Mouse (Mus musculus) left cerebral cortex, postnatal 10 days (tissue): ENCODE data around the gene Coro2a. TPM values are rescaled to one million over a fixed set of nuclear protein-coding genes. Genes with fewer than 3 reads are reported as not detected.

Experiments
- DNase-seq, 2 experiments: peaks; one replicate each; pipeline ENCODE4 v3.0.0; 2021 to 2022; ENCODE audit warnings: low spot score in 2 of 2, mixed read lengths in 1 of 2; ENCODE audit errors: extremely low spot score in 1 of 2
- intact Hi-C: fragments of 180-260 bp; cut with DNase I; formaldehyde crosslinking; loops from one replicate; pipeline ENCODE4 v1.15.1; 2025
- total RNA-seq, 2 experiments: library from RNA; stranded (reverse); gene quantifications; 2 replicates each; pipeline ENCODE4 v1.2.3; 2021

The Coro2a gene
- total RNA-seq, 2 experiments from 2014 or later = 38.7 to 43.3 TPM

DNA sequence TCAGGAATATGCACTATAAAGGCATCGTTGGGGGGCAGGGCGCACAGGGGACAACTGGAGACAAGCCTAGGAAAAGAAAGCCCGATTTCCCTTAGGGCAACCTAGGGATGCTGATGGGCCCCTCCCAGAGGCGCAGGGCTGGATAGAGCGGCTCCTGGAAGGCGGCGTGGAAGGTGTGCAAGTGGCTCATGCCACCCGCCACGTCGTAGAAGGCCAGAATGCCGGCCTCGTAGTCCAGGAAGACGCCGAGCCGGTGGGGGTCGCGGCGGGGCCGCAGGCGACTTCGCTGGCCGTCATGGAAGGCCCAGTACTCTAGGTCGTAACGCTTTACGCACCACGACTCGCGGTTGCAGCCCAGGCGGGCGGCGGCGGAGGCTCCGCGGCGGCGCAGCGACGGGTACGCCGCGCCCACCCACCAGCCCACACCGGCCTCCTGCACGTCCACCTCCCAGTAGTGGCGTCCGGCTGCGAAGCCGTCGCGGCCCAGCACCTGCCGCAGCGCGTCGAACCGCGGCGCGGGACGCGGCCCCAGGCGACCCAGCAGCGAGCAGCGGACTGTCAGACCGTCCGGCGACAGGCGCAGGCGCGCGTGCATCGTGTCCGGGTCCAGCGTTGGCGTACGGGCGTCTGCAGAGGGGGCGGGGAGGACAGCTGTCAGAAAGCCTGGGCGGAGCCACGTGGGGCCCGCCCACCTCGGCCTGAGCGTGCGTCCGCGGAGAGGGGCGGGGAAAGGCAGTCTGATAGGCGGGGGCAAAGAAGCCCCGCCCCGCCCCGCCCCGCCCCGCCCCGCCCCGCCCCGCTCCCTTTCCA lies 95.0 kb downstream of the Coro2a start:
- intact Hi-C loops = loop anchor here (5.0 kb wide), 1 partner anchor 95 kb away; the partner anchor contains the start of gene Coro2a
- peak; percentile 91 to 98 for DNase-seq

DNA sequence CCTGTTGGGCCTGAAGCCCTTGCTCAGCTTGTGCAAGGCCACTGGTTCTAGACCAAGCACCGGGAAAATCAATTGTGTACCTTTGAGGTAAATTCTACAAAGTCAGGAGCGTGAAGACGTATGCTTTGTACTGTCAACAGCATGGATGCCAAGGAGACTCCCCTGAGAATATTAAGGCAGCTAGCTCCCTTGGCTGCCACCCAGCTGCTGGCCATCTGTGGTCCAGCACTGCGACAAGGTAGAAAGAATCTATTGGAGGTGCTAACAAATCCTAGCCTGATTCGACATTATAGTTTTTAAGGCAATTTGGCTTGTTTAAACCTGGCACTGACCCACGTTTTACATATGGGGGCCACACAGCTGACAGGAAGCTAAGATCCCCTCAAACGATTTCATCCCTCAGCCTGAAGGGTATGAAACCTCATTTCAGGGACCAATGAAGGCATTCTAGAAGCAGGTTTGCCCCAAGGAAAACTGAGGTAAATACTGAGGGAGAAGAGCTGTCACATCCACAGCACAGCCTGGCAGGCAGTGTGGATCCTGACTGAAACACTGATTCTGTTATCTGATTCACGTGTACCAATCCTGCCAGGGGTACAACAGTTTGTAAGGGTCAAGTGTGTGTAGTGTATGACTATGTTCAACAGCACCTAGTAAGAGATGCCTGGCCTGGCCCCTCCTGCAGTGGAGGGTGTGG lies 96.5 kb downstream of the Coro2a start:
- no peak for DNase-seq

DNA sequence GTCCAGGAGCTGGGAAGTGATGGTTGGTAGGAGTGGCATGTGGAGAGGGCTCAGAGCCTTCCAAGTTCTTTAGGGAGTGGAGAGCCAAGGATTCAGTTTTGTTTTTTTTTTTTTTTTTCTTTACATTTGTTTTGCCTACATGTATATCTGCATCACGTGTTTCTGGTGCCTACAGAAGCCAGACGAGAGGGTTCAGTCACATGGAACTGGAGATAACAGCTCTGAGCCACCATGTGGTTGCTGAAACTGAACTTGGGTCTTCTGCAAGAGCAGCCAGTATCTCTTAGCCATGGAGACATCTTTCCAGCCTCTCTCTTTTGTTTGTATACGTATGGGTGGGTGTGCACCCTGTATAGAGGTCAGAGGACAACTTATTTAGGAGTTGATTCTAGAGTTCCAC lies 98.1 kb downstream of the Coro2a start:
- intact Hi-C loops = no loop called here
- no peak for DNase-seq

More for the DNA sequence above, 96.5 kb downstream of the Coro2a start:
- intact Hi-C loops = loop anchor here (5.0 kb wide), 1 partner anchor 97 kb away; the partner anchor contains the start of gene Coro2a

DNA sequence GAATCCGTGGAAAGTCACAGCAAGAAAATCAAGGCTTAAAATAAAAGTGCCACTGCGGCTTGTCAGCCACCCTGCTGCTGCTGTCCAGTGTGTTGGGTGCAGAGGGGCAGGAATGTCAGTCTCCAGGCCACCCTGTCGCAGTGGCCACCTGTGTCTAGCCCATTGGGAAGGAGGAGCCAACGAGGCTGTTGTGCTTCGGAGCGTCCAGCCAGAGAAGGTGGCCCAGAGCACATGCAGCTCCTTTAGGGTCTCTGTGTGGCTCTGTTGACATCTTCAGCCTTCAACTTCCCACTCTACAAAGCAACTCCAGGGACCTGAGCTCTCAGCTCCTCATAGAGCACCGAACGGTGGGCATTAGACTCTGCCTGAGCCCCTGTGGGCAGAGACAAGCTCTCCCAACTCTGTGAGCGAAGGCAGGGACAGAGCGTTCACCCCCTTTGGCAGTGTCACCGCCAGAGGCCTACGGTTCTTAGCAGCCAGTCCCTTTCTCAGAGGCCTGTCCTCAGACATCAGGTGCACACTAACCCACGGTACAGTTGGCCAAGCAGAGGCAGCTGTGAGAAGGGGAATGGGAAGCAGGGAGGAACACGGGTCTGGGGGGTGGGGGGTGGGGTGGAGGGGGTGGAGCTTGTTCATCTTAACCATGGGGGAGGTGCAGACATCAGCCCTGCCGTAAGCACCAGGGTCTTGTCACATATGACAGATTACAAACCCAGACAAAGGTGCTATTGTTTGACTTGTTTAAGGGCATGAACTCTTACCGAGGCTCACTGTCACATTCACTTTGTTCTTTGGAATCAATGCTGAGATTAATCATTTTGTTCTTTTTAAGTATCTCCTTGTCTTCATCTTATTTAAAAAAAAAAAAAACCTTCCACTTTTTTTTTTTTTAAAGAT lies 99.1 kb downstream of the Coro2a start:
- intact Hi-C loops = no loop called here

DNA sequence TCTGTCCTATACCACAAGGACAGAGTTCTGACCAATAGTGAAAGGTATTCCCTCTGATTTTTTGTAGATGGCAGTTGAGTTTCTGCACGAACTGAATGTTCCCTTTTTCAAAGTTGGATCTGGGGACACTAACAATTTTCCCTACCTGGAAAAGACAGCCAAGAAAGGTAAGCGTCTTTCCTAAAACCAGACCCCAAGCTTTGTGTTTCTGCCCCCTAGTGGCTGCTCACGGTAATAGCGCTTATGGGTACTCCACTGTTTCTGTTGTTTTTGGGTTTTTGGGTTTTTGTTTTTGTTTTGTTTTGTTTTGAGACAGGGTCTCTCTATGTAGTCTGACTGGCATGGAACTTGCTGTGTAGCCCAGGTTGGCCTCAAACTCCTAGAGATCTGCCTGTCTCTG lies 103.0 kb downstream of the Coro2a start:
- DNase-seq = no peak
- intact Hi-C loops = no loop called here

More for the DNA sequence above, 99.1 kb downstream of the Coro2a start:
- no peak for DNase-seq

DNA sequence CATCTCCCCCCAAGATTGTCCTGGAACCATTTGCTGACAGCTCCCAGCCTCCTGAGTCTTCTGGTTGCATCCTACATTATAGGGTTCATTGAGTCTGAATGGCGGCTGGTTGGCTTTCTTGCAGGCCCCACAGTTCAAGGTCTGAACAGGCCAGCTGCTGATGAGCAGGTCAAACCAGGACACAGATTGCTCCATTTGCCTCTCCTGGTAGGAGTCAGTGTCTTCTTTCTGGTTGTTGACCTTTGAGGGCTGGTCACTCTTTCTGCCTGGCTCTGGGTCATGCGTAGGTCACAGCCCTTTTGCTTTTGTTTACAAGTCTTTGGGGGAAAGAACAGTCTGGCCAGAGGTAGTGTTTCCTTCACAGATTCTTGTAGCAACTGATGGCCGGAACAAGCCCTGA lies 103.5 kb downstream of the Coro2a start:
- intact Hi-C loops = no loop called here
- DNase-seq = no peak

DNA sequence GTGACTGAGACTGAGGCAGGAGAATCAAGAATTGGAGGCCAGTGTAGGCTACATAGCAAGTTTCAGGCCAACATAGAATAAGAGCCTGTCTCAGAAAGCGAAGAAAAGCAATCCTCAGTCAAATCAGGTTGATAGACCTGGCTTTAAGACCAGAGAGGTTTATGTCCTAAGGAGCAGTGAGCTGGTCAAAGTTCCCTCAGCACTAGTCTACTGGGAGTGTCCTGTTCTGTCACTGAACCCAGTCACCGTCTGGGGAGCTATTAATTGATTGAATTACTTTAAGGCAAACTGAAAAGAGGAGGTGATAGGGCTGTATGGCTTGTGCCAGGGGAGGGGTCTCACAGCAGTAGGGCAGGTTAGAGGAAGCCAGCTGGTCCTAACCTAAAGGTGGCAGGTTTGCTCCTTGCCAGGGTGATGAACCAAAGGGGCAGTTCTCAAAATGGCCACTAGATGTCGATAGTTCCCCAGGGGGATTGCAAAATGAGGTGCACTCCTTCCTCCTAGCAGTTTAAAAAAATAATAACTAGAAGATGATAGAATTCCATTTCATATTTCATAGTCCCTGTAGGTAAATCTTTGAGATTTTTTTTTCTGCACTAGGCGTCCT lies 104.6 kb downstream of the Coro2a start:
- intact Hi-C loops = no loop called here
- DNase-seq = peak in 1 of 2 experiments; percentile 67

DNA sequence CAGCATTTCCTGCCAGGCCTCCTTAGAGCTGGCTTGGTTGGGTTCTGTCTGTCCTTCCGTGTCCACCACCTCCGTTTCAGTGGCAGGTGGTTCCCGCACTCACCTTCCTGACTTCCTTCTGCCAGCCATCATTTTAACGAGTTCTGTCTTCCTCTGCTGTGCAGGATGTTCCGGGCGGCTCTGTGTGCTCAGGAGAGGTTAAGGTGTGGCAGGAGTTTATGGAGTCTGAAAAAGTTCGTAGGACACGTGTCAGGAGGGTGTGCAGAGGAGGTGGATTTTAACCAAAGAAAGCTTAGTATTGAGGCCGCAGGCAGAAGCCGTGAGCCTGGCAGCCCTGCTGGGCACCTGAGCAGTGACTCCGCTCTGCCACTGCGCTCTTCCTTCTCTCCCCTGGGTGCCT lies 106.5 kb downstream of the Coro2a start:
- intact Hi-C loops = no loop called here
- no peak for DNase-seq

DNA sequence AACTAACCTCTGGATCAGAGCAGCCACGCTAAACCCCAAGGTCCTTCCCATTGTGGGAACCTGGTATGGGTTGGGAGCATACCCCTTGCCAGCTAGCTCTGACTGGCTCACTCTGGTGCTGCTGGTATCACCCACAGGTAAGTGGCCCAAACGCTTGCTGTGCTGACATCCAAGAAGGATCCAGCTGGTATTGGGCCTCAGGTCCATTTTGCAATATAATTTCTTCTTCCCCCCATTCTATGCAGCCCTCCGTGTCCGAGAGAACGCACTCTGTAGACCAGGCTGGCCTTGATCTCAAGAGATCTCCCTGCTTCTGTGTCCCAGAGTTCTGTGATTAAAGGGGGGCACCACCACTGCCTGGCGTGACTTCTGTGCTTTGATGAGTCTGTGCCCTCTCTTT lies 108.9 kb downstream of the Coro2a start:
- no peak for DNase-seq
- intact Hi-C loops = no loop called here

DNA sequence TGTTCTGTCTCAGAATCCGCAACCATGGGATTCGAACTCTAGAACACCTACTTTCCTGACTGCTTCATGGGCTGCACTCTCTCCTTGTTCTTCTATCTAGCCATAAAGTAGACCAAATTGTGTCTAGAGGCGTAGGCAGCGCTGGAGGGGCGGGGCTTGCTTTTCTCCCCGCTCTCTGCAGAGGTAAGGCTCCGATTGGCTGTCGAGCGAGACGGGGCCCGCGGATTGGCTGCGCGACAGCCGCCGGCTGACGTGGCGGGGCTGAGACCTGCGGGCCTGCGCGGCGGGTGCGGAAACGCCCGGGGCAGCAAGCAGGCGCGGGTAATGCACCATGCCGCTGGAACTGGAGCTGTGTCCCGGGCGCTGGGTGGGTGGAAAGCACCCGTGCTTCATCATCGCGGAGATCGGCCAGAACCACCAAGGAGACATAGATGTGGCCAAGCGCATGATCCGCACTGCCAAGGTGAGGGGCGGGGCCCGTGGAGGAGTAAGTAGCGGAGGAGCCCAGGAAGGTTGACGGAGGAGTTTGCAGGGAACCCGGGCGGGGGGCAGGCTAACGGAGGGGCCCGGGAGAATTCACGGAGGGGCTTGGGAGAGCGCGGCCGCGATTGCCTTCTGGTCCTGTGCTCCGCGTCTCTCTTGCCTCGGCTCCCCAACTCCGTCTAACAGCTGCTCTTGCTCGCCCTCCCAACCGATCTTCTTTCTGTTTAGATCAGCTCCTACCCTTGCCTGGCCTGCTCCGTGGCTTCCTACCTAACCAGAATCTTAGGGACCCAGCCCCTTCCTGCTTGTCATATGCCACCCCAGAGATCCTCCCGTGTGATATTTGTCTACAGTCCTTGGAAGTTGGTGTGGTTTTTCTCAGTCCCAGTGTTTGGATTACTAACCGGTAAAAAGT lies 112.7 kb downstream of the Coro2a start, which contains the start of gene Nans:
Gene Nans, plus strand, starts transcription at position 221 of the 898 bp plus-strand sequence.
- intact Hi-C loops = no loop called here
- peak; percentile 92 to 97 for DNase-seq

DNA sequence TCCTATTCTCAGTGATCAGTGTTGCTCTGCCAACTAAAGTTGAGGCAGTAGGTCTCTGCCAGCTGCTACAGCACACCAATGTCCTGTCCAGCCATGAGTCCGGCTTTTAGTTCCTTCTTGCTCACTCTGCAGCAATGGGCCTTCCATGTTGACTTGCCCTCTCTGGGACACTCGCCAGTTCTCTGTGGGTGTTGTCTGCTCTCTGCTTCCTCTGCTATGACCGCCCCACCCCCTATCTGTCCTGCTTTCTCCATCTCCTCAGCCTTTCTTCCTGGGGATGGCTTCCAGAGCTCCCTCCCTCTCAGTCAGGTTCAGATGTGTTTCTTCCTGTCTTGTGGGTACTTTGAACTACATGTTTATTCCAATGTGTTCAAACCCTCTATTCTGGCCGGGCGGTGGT lies 114.7 kb downstream of the Coro2a start:
- peak; percentile 57 to 93 for DNase-seq
- intact Hi-C loops = no loop called here

Other genes starting within 250 kb of the Coro2a start
- gene Trmo, start 212.8 kb downstream of the Coro2a start, total RNA-seq = 1 to 10 TPM; 3.7 to 4.6 TPM
- gene Hemgn, start 188.7 kb downstream of the Coro2a start, total RNA-seq = not detected
- 10 to 100 TPM; 52.0 to 52.7 TPM for gene Anp32b, start 151.3 kb downstream of the Coro2a start, total RNA-seq
- 10 to 100 TPM; 30.7 to 35.0 TPM for gene Nans, start 113.0 kb downstream of the Coro2a start, total RNA-seq
- gene Trim14, start 66.1 kb downstream of the Coro2a start, total RNA-seq = 1 to 10 TPM; 1.2 to 1.4 TPM
- gene Tbc1d2, start 48.0 kb upstream of the Coro2a start, total RNA-seq = 1 to 10 TPM; 1.0 to 2.0 TPM